Mouse (Mus musculus) forebrain, embryonic 15.5 days (tissue): ENCODE results near the gene Snd1. TPM values are rescaled to one million over a fixed set of nuclear protein-coding genes. Genes with fewer than 3 reads are reported as not detected.
A peak's percentile ranks its signal among the peaks of the same experiment; 100 is the strongest.

Experiments
- ATAC-seq: fragments of 200-750 bp; cut with Nextera tagmentation; replicated peaks from 2 replicates; pipeline ENCODE4 v1.8.0; 2017; ENCODE audit warnings: mild to moderate bottlenecking, moderate TSS enrichment, moderate library complexity
- H3K27ac ChIP-seq: fragments of 300-500 bp; sonication (generic); replicated peaks from 2 replicates; pipeline ENCODE4 v1.5.1; 2015; ENCODE audit warnings: mild to moderate bottlenecking, inconsistent platforms
- H3K27me3 ChIP-seq: fragments of 300-500 bp; sonication (generic); 2 replicates; pipeline ENCODE4 v1.6.1; 2015; ENCODE audit warnings: inconsistent platforms
- H3K36me3 ChIP-seq: fragments of 300-500 bp; sonication (generic); 2 replicates; pipeline ENCODE4 v1.6.1; 2015; ENCODE audit warnings: mild to moderate bottlenecking, inconsistent platforms
- H3K4me1 ChIP-seq: fragments of 300-500 bp; sonication (generic); 2 replicates; pipeline ENCODE4 v1.6.1; 2015; ENCODE audit warnings: inconsistent platforms
- H3K4me2 ChIP-seq: fragments of 300-500 bp; sonication (generic); replicated peaks from 2 replicates; pipeline ENCODE4 v1.6.1; 2015; ENCODE audit warnings: mild to moderate bottlenecking, inconsistent platforms
- H3K4me3 ChIP-seq: fragments of 300-500 bp; sonication (generic); 2 replicates; pipeline ENCODE4 v1.5.1; 2015; ENCODE audit warnings: mild to moderate bottlenecking, inconsistent platforms
- H3K9ac ChIP-seq: fragments of 300-500 bp; sonication (generic); replicated peaks from 2 replicates; pipeline ENCODE4 v1.6.1; 2015; ENCODE audit warnings: mild to moderate bottlenecking, inconsistent platforms
- H3K9me3 ChIP-seq: fragments of 300-500 bp; sonication (generic); 2 replicates; pipeline ENCODE4 v1.6.1; 2016; ENCODE audit warnings: inconsistent platforms
- WGBS: fragments of 180-500 bp; shearing (Covaris S2); methylation state at CpG from one replicate; pipeline ENCODE4 v1.1.7; 2015; ENCODE audit warnings: mixed read lengths; 5-methylcytosine and 5-hydroxymethylcytosine counted together
- polyA plus RNA-seq: library from polyadenylated mRNA; unstranded; fragments of >200 nt; fragmentation: Nextera tagmentation; extraction: Ambion mirVana; gene quantifications from 2 replicates; pipeline ENCODE4 v1.2.1, GENCODE M21; 2015

The Snd1 gene
- polyA plus RNA-seq, 1 experiment from 2014 or later, result 77.6 TPM

GRCm38 (mm10) chr6:28669251-28669650 lies 194.3 kb downstream of the Snd1 start:
- no peak for ATAC-seq
- no peaks in the 10 kb centered on the region for H3K36me3 ChIP-seq
- 91% methylated on average over 5 of the region's 5 CpGs for WGBS
- H3K9ac ChIP-seq, result no peak overlapping the region
- no peak overlapping the region for H3K27ac ChIP-seq
- no peak overlapping the region for H3K4me2 ChIP-seq
- H3K27me3 ChIP-seq, result no peaks in the 10 kb centered on the region
- 0 out of 2 replicates have a peak, but pooled peaks cover 2% of the 10 kb centered on the region for H3K4me1 ChIP-seq
- no peak overlapping the region for H3K4me3 ChIP-seq
- H3K9me3 ChIP-seq, result no peaks in the 10 kb centered on the region

GRCm38 (mm10) chr6:28672388-28672787 lies 197.4 kb downstream of the Snd1 start:
- no peak for ATAC-seq
- no peak overlapping the region for H3K27ac ChIP-seq
- WGBS, result 91% methylated on average over 1 of the region's 1 CpGs

DNA sequence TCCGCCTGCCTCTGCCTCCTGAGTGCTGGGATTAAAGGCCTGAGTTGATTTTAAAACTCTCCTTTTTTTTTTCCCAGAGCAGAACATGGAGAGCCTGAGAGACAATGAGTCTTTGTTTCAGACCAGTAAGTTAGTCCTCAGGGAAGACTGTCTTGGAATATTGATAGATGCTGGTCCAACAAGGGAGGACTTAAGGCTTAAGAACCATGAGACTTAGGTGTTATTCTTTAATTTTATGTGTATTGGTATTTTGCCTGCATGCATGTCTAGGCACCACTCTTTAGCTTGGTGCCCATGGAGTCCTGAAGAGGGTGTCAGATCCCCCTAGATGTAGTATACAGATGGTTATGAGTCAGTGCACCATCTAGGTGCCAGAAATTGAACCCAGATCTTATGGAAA lies 199.7 kb downstream of the Snd1 start:
- Histone ChIP-seq H3K36me3 (no peaks in the 10 kb centered on the region), H3K4me1 (no peaks in the 10 kb centered on the region), H3K9ac (no peak overlapping the region), H3K9me3 (no peaks in the 10 kb centered on the region), H3K4me2 (no peak overlapping the region), H3K4me3 (no peak overlapping the region), H3K27me3 (no peaks in the 10 kb centered on the region), H3K27ac (no peak overlapping the region)
- no peak for ATAC-seq
- 94% methylated on average over 1 of the region's 1 CpGs for WGBS

More at GRCm38 (mm10) chr6:28672388-28672787, 197.4 kb downstream of the Snd1 start:
- Histone ChIP-seq H3K9me3 (no peaks in the 10 kb centered on the region), H3K9ac (no peak overlapping the region), H3K27me3 (no peaks in the 10 kb centered on the region), H3K4me3 (no peak overlapping the region), H3K4me1 (no peaks in the 10 kb centered on the region), H3K36me3 (no peaks in the 10 kb centered on the region), H3K4me2 (no peak overlapping the region)

GRCm38 (mm10) chr6:28678896-28679295 lies 204.0 kb downstream of the Snd1 start:
- ATAC-seq, result no peak
- Histone ChIP-seq H3K36me3 (no peaks in the 10 kb centered on the region), H3K4me2 (no peak overlapping the region), H3K4me1 (0 out of 2 replicates have a peak, but pooled peaks cover 7% of the 10 kb centered on the region), H3K9ac (no peak overlapping the region), H3K9me3 (no peaks in the 10 kb centered on the region), H3K4me3 (no peak overlapping the region), H3K27ac (no peak overlapping the region), H3K27me3 (no peaks in the 10 kb centered on the region)
- WGBS, result 84% methylated on average over 1 of the region's 1 CpGs

DNA sequence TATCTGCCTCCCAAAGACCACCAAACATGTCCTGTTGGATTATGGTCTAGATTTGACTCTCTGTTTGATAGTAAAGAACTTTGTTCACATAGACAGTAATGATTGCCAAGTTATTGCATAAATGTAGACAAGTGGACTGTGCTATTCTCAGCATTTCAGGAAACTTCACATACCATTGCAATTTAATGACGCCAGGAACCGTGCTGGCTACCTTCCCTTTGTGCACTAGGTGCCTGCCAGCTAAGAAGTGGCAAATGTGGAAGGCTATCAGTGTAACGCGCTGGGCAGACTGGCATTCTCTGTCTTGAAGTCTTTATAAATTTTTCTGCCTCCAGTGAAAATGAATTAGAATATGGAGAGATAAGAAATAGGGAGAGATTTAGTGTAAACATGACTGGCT lies 205.6 kb downstream of the Snd1 start:
- 74% methylated on average over 4 of the region's 4 CpGs for WGBS
- no peak overlapping the region for H3K27ac ChIP-seq
- no peaks in the 10 kb centered on the region for H3K36me3 ChIP-seq
- 0 out of 2 replicates have a peak, but pooled peaks cover 7% of the 10 kb centered on the region for H3K4me1 ChIP-seq
- H3K4me2 ChIP-seq, result no peak overlapping the region
- no peak overlapping the region for H3K9ac ChIP-seq
- H3K9me3 ChIP-seq, result no peaks in the 10 kb centered on the region
- no peak for ATAC-seq
- no peaks in the 10 kb centered on the region for H3K27me3 ChIP-seq
- no peak overlapping the region for H3K4me3 ChIP-seq

DNA sequence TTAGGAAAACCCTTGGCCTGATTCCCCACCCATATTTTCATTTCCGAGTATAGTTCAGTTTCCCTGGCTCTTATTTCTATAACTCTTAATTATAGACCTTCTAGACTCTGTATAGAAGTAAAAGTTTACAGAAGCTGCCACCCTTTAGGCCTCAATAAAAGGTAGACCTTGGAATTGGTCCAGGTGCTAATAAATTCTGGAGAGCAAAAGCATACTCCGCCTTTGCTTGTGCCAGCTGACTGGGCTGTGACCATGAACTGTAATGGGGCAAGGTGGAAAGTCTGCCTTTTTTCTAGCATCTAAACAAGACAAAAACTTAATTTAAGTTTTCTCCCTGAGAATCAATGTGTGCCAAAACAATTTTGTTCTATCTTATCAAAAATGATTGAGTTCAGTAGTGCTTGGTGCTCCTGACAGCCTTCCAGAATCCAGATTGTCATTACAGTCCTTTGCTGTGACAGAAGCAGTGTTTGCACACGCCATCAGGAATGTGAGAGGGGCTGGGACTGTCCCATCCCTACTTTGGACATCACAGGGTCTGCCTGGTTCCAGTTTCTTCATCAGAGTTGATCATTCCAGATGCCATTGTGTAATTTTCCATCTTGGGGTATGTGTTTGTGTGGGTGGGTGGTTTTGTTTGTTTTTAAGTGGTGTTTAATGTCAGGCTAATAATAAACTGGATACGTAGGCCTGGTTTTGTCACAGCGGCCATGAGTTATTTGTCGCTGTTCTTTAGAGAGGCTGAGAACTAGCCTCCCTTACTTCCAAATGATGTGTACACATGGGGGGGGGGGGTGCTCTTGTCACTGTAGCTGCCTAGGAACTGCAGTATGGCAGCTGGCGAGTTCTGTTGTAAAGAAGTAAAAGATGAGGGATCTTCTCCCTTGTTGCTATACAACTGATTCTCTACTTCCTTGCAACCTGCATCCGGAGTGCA lies 206.8 kb downstream of the Snd1 start:
- H3K4me1 ChIP-seq, result 0 out of 2 replicates have a peak, but pooled peaks cover 7% of the 10 kb centered on the region
- 72% methylated on average over 8 of the region's 8 CpGs for WGBS
- no peak overlapping the region for H3K4me3 ChIP-seq
- H3K9ac ChIP-seq, result no peak overlapping the region
- no peaks in the 10 kb centered on the region for H3K9me3 ChIP-seq
- no peak for ATAC-seq
- H3K36me3 ChIP-seq, result no peaks in the 10 kb centered on the region
- H3K4me2 ChIP-seq, result no peak overlapping the region
- no peak overlapping the region for H3K27ac ChIP-seq
- H3K27me3 ChIP-seq, result no peaks in the 10 kb centered on the region

DNA sequence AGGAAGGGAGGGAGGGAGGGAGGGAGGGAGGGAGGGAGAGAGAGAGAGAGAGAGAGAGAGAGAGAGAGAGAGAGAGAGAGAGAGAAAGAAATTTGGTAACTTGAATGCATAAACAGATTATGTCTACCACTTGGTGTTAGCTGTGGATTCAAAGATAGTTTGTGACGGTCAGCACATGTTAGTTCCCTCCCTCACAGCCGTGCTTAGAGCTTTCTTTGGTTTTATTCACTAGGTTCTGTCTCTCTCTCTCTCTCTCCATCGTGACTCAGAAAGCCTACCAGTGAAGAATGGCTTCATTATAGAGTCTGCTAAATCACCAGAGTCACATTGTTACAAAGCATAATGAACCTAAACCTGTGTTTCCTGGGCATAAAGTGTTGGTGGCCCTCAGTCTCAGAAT lies 210.1 kb downstream of the Snd1 start:
- no peak overlapping the region for H3K4me2 ChIP-seq
- no peaks in the 10 kb centered on the region for H3K9me3 ChIP-seq
- no peaks in the 10 kb centered on the region for H3K27me3 ChIP-seq
- H3K36me3 ChIP-seq, result no peaks in the 10 kb centered on the region
- no peak overlapping the region for H3K9ac ChIP-seq
- 33% methylated on average over 3 of the region's 3 CpGs for WGBS
- no peak overlapping the region for H3K4me3 ChIP-seq
- ATAC-seq, result no peak
- 0 out of 2 replicates have a peak, but pooled peaks cover 7% of the 10 kb centered on the region for H3K4me1 ChIP-seq
- H3K27ac ChIP-seq, result no peak overlapping the region

DNA sequence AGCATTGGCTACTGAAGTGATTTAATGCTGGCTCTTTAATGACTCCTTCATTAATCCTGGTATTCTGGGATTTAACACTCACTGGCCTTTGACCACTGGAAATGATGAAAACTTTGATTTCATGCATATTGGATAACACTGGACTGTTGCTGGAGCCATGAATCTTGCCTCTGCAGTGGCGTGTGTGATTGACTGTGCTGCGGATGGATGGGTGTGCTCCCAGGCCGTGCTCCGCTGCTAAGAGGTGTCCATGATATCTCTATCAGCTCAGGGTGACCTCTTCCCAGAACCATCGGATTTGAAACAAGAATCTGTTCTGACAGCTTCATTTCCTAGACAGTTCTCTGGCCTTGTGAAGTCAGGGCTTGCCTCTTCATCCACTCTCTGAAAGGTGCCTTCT lies 210.8 kb downstream of the Snd1 start:
- Histone ChIP-seq H3K9ac (no peak overlapping the region), H3K36me3 (no peaks in the 10 kb centered on the region), H3K4me1 (0 out of 2 replicates have a peak, but pooled peaks cover 7% of the 10 kb centered on the region), H3K4me2 (no peak overlapping the region), H3K27me3 (no peaks in the 10 kb centered on the region), H3K27ac (no peak overlapping the region), H3K9me3 (no peaks in the 10 kb centered on the region), H3K4me3 (no peak overlapping the region)
- no peak for ATAC-seq
- WGBS, result 93% methylated on average over 5 of the region's 5 CpGs

DNA sequence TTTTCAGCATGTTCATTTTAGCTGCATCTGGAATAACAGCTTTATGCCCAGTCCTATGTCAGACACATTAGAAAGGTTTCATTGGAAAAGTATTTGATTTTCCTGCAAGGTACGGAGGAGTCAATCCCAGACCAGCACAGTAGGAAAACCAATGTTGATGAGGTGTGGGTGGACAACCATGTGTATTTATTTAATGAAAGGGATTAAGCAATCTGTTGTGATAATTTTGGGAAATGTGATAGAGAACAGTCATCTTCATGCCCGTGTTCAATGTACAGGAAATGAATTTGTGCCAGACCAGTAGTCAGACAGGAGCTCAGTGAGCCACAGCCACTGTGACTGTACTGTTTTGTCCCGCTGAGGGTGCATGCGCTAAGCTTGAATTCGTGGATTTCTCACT lies 212.8 kb downstream of the Snd1 start:
- H3K4me2 ChIP-seq, result no peak overlapping the region
- ATAC-seq, result no peak

DNA sequence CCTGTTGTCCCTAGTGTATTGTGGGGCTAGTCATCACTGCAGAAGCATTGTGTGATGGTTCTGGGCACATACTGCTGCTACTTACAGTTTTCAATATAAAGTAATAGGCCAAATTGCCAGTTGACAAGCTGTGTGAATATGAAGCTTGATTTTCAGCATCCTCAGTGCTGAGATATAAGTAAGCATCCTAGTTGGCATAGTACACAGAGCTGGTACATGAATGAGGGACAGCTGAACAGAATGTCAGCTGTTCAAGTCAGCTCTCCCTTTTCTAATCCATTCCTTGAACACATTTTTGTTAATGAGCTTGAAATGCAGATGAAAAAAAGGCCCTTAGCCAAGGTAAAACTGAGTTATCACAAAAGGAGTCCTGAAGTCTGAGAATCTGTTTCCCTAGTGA lies 217.7 kb downstream of the Snd1 start:
- no peaks in the 10 kb centered on the region for H3K27me3 ChIP-seq
- H3K27ac ChIP-seq, result peak overlapping the region; percentile 35; the same call in 1 of the 2 replicates
- peaks cover 5% of the 10 kb centered on the region; the same call in 1 of the 2 replicates for H3K4me1 ChIP-seq

More for the DNA sequence above, 212.8 kb downstream of the Snd1 start:
- WGBS, result 89% methylated on average over 5 of the region's 5 CpGs
- Histone ChIP-seq H3K27me3 (no peaks in the 10 kb centered on the region), H3K27ac (no peak overlapping the region), H3K36me3 (no peaks in the 10 kb centered on the region), H3K9ac (no peak overlapping the region), H3K4me3 (no peak overlapping the region), H3K9me3 (no peaks in the 10 kb centered on the region), H3K4me1 (peaks cover 5% of the 10 kb centered on the region; the same call in 1 of the 2 replicates)

GRCm38 (mm10) chr6:28697214-28697613 lies 222.3 kb downstream of the Snd1 start:
- H3K9ac ChIP-seq, result no peak overlapping the region
- peaks cover 4% of the 10 kb centered on the region; the same call in 1 of the 2 replicates for H3K4me1 ChIP-seq
- no peaks in the 10 kb centered on the region for H3K36me3 ChIP-seq
- 87% methylated on average over 3 of the region's 3 CpGs for WGBS
- ATAC-seq, result no peak
- no peak overlapping the region for H3K4me2 ChIP-seq
- no peak overlapping the region for H3K27ac ChIP-seq
- H3K9me3 ChIP-seq, result no peaks in the 10 kb centered on the region
- no peaks in the 10 kb centered on the region for H3K27me3 ChIP-seq
- no peak overlapping the region for H3K4me3 ChIP-seq

More for the DNA sequence above, 217.7 kb downstream of the Snd1 start:
- no peak overlapping the region for H3K9ac ChIP-seq
- no peaks in the 10 kb centered on the region for H3K36me3 ChIP-seq
- H3K9me3 ChIP-seq, result no peaks in the 10 kb centered on the region
- ATAC-seq, result no peak
- H3K4me2 ChIP-seq, result no peak overlapping the region
- no peak overlapping the region for H3K4me3 ChIP-seq

DNA sequence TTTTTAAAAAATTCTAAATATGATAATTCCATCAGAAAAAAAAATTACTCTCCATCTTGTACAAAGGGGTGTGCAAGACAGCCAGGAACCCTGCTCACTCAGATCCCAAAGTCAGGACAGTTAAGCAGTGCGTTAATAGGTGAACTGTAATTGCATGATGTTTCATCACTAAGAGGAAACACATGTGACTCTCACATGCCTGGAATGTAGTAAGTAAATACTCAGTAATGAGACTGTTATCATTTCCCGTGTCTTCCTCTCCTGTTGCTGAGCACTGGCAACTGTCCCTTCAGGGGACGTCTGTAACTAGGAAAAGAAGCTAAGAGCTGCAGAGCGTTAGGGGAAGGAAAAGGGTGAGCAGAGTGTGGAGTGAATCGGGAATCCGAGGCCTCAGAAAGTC lies 229.7 kb downstream of the Snd1 start:
- H3K27ac ChIP-seq, result peak overlapping the region; percentile 60
- no peak overlapping the region for H3K4me3 ChIP-seq
- no peaks in the 10 kb centered on the region for H3K9me3 ChIP-seq
- no peaks in the 10 kb centered on the region for H3K27me3 ChIP-seq
- no peak for ATAC-seq
- H3K4me1 ChIP-seq, result peaks cover 30% of the 10 kb centered on the region
- no peak overlapping the region for H3K4me2 ChIP-seq
- H3K9ac ChIP-seq, result no peak overlapping the region
- WGBS, result 63% methylated on average over 6 of the region's 6 CpGs
- H3K36me3 ChIP-seq, result no peaks in the 10 kb centered on the region
